Mouse (Mus musculus): ENCODE data around the gene Plcb3.
"Not testable (repeated sequence)": the region's sequence is repeated elsewhere in the genome, so short reads cannot be mapped to it uniquely, and the experiment has no call there.

Plcb3 gene

GRCm38 (mm10) chr19:6921647-6922567 lies 54.4 kb downstream of the Plcb3 start, which contains the start of gene Esrra:
Gene Esrra, minus strand, starts transcription at chr19:6921813.
- DNase-seq (ENCODE audit: extremely low spot score, low read depth, low spot score) = peak; percentile 91

- DNase-seq (ENCODE audit: extremely low spot score, low read depth, low spot score) = no peak
These were observed 55.3 kb downstream of the Plcb3 start for GRCm38 (mm10) chr19:6920741-6921636.

- DNase-seq (ENCODE audit: extremely low spot score, low read depth, low spot score) = no peak
These were observed 56.2 kb downstream of the Plcb3 start for GRCm38 (mm10) chr19:6919876-6920740.

GRCm38 (mm10) chr19:6919431-6919830 lies 56.8 kb downstream of the Plcb3 start:
- DNase-seq (ENCODE audit: extremely low spot score, low read depth, low spot score) = no peak

GRCm38 (mm10) chr19:6918321-6918720 lies 57.9 kb downstream of the Plcb3 start:
- no peak for DNase-seq (ENCODE audit: extremely low spot score, low read depth, low spot score)

- DNase-seq (ENCODE audit: extremely low spot score, low read depth, low spot score) = no peak
These were observed 59.8 kb downstream of the Plcb3 start for GRCm38 (mm10) chr19:6916496-6916895.

DNA sequence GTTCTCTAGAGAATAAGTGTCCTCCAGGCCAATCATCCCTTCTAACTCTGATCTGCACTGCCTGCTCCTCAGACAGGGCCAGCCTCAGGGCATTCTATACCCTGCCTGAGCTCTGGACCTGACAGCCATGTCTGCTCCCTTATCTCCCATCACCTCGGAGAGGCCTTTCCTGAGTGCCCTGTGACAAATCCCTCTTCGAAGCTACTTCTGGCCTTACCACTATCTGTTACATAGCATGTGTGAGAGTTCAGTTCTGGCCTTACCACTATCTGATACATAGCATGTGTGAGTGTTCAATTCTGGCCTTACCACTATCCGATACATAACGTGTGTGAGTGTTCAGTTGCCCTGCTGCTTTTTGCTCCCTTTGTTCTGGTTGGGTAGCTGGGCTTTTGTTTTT lies 61.0 kb downstream of the Plcb3 start:
- no peak for DNase-seq (ENCODE audit: extremely low spot score, low read depth, low spot score)

GRCm38 (mm10) chr19:6914540-6914939 lies 61.7 kb downstream of the Plcb3 start:
- no peak for DNase-seq (ENCODE audit: extremely low spot score, low read depth, low spot score)

GRCm38 (mm10) chr19:6913991-6914390 lies 62.3 kb downstream of the Plcb3 start:
- DNase-seq (ENCODE audit: extremely low spot score, low read depth, low spot score) = no peak

DNA sequence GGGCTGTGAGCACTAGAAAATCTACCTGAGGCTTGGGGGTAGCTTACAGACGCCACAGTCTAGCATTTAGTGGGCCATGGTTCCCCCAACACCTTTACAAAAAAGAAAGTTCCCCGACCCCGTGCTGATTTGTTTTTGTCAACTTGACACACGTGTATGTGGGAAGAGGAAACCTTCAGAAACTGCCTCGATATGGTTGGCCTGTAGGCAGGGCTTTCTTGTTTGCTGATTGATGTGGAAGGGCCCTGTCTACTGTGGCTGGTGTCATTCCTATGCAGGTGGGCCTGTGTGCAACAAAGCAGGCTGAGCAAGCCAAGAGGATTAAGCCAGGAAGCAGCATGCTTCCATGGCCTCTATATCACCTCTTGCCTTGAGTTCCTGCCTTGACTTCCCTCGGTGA lies 63.2 kb downstream of the Plcb3 start:
- no peak for DNase-seq (ENCODE audit: extremely low spot score, low read depth, low spot score)

- DNase-seq (ENCODE audit: extremely low spot score, low read depth, low spot score) = no peak
These were observed 63.9 kb downstream of the Plcb3 start for GRCm38 (mm10) chr19:6912205-6912970.

- no peak for DNase-seq (ENCODE audit: extremely low spot score, low read depth, low spot score)
These were observed 64.9 kb downstream of the Plcb3 start for GRCm38 (mm10) chr19:6911101-6912074.

GRCm38 (mm10) chr19:6910306-6910705 lies 66.0 kb downstream of the Plcb3 start:
- DNase-seq (ENCODE audit: extremely low spot score, low read depth, low spot score) = not testable (repeated sequence)

DNA sequence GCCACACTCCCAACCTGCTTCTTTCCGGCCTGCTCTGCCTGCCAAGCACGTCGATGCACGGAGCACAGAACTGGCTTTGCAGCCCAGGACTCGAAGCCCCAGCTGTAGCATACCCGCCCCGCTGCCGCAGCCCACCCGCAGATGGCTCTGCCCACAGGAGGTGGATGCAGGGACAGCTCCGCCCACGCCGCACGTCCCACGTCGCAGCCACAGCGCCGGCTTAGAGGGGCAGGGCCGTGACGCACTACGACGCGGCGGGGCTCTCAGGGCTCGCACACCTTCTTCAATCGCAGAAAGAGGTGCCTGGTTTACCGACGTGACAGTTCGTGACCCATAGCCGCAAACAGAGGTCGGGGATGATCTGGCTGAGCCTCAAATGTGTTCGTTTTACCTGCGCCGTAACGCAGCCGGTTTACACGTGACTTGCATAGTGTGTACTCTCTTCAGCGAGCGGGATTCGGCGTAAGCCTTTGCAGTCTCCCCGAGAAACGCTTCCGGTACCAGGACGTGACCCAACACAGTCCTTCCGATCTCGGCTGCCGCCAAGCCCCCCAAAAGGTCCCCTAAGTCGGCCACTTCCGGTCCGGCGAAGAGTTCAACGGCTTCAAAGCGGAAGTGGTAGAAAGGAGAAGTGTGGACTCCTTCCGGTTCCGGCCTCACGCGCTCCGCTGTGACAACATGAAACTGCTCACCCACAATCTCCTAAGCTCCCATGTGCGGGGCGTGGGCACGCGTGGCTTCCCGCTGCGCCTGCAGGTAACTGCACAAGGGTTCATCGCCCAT lies 66.6 kb downstream of the Plcb3 start, which contains the start of the genes Trmt112 and Prdx5:
Gene Trmt112 (plus strand): TSS at position 192 of the 783 bp plus-strand sequence.
Gene Prdx5 (minus strand): TSS at position 600 of the 783 bp plus-strand sequence.
- DNase-seq (ENCODE audit: extremely low spot score, low read depth, low spot score) = peak; percentile 75

DNA sequence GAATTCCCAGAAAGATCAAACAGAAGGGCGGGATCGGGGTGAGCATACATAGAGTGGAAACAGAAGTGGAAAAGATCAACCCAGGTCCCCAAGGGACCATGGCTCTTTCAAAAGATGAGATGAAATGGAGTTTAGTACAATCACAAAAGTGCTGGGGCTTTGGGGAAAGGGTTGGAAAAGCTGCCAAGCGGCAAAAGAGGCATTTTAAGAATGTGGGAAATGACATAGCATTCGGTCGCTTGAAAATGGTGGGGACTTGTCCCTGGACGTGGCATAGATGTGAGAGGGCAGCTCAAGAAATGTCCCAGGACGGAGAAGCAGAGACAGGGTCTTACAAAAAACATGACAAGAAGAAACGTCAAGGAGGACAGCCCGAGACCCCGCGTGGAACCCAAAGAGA lies 67.2 kb downstream of the Plcb3 start:
- DNase-seq (ENCODE audit: extremely low spot score, low read depth, low spot score) = no peak

- no peak for DNase-seq (ENCODE audit: extremely low spot score, low read depth, low spot score)
These were observed 68.3 kb downstream of the Plcb3 start for GRCm38 (mm10) chr19:6907811-6908540.

- no peak for DNase-seq (ENCODE audit: extremely low spot score, low read depth, low spot score)
These were observed 69.2 kb downstream of the Plcb3 start for GRCm38 (mm10) chr19:6907094-6907493.
